Mouse (Mus musculus) midbrain, embryonic 11.5 days (tissue): ENCODE measurements around the gene Tmc2. TPM values are rescaled to one million over a fixed set of nuclear protein-coding genes. Genes with fewer than 3 reads are reported as not detected.

Source experiments
- ATAC-seq: fragments of 200-750 bp; cut with Nextera tagmentation; 2 replicates; pipeline ENCODE4 v1.8.0; 2017; ENCODE audit warnings: moderate TSS enrichment, moderate library complexity; ENCODE audit not compliant: low FRiP score
- DNase-seq: peaks from one replicate; pipeline ENCODE4 v3.0.0; 2015; ENCODE audit warnings: low spot score; ENCODE audit errors: missing footprints
- H3K27ac ChIP-seq: fragments of 300-500 bp; sonication (generic); 2 replicates; pipeline ENCODE4 v1.5.1; 2014; ENCODE audit warnings: low read depth, low read length
- H3K27me3 ChIP-seq: fragments of 300-500 bp; sonication (generic); 2 replicates; pipeline ENCODE4 v1.6.1; 2014; ENCODE audit warnings: mild to moderate bottlenecking, low read length, moderate library complexity, mixed read lengths; ENCODE audit not compliant: control insufficient read depth, insufficient read depth
- H3K36me3 ChIP-seq: fragments of 300-500 bp; sonication (generic); 2 replicates; pipeline ENCODE4 v1.6.1; 2014; ENCODE audit warnings: mild to moderate bottlenecking, low read length, moderate library complexity, mixed read lengths; ENCODE audit not compliant: control insufficient read depth, insufficient read depth
- H3K4me1 ChIP-seq: fragments of 300-500 bp; sonication (generic); 2 replicates; pipeline ENCODE4 v1.6.1; 2014; ENCODE audit warnings: low read length; ENCODE audit not compliant: control insufficient read depth, insufficient read depth
- H3K4me2 ChIP-seq: fragments of 300-500 bp; sonication (generic); 2 replicates; pipeline ENCODE4 v1.6.1; 2014; ENCODE audit warnings: mild to moderate bottlenecking, moderate library complexity
- H3K4me3 ChIP-seq: fragments of 300-500 bp; sonication (generic); 2 replicates; pipeline ENCODE4 v1.5.1; 2014; ENCODE audit warnings: low read depth, low read length
- H3K9ac ChIP-seq: fragments of 300-500 bp; sonication (generic); 2 replicates; pipeline ENCODE4 v1.6.1; 2014; ENCODE audit warnings: low read length
- H3K9me3 ChIP-seq: fragments of 300-500 bp; sonication (generic); 2 replicates; pipeline ENCODE4 v1.6.1; 2016; ENCODE audit warnings: low read length; ENCODE audit not compliant: control insufficient read depth
- WGBS: fragments of 180-500 bp; shearing (Covaris S2); extraction: QIAGEN DNeasy Blood & Tissue Kit; methylation state at CpG from one replicate; pipeline ENCODE4 v1.1.7; 2014; 5-methylcytosine and 5-hydroxymethylcytosine counted together
- polyA plus RNA-seq: library from polyadenylated mRNA; unstranded; fragments of >200 nt; fragmentation: Nextera tagmentation; extraction: Ambion mirVana; gene quantifications from 2 replicates; pipeline ENCODE4 v1.2.1, GENCODE M21; 2014

Tmc2 gene
- polyA plus RNA-seq, 1 experiment from 2014 or later, result not detected

DNA sequence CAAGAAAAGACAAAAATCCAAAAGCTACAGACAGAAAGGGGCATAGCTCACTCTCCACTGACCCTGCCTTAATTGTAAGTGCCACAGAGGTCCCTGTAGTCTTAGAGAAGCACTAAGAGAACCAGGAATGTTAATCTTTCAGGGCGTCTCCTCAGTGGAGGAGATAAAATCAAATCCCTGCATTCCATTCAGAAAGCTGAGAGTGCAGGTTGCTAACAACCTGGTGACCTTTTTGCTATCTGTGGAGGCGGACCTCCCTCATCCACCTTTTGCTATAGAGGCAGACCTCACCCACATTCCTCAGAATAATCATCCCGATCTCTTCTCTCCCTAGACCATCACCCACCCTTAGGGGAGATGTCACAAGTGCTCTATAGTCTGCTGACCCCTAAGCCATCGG, 94.1 kb downstream of the Tmc2 start:
- WGBS, result 68% methylated on average over 4 of the region's 4 CpGs
- H3K27ac ChIP-seq, result no peak overlapping the region
- H3K27me3 ChIP-seq, result no peaks in the 10 kb centered on the region; the same call in 1 of the 2 replicates
- H3K9me3 ChIP-seq, result no peaks in the 10 kb centered on the region
- H3K4me1 ChIP-seq, result peaks cover 12% of the 10 kb centered on the region
- DNase-seq (no peak), ATAC-seq (no peak)
- H3K9ac ChIP-seq, result no peak overlapping the region
- no peaks in the 10 kb centered on the region for H3K36me3 ChIP-seq
- H3K4me2 ChIP-seq, result no peak overlapping the region
- H3K4me3 ChIP-seq, result no peak overlapping the region

DNA sequence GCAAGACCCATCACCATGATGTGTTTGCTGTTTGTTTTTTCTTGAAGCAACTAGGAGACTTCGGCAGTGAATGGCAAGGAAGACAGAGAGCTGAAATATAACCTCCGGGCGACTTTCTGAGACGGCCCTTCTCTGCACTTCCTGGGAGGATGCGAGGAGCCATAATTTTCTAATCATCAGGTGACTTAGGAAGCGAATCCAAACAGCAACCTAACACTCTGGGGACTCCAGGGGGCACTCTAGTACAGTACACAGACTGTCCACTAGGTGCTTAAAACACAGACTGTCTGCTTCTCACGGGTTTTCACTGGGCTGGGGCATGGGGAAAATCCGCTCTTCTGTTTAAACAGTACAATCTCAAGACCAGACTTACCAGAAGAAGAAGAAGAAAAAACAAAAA, 96.4 kb downstream of the Tmc2 start:
- no peak overlapping the region for H3K4me3 ChIP-seq
- H3K4me2 ChIP-seq, result no peak overlapping the region
- no peaks in the 10 kb centered on the region for H3K36me3 ChIP-seq
- H3K27me3 ChIP-seq, result peaks cover under 1% of the 10 kb centered on the region; the same call in 1 of the 2 replicates
- DNase-seq, result peak; percentile 93
- no peak overlapping the region for H3K9ac ChIP-seq
- H3K9me3 ChIP-seq, result no peaks in the 10 kb centered on the region
- ATAC-seq, result no peak
- 24% methylated on average over 8 of the region's 8 CpGs for WGBS
- peaks cover 16% of the 10 kb centered on the region for H3K4me1 ChIP-seq
- no peak overlapping the region for H3K27ac ChIP-seq

DNA sequence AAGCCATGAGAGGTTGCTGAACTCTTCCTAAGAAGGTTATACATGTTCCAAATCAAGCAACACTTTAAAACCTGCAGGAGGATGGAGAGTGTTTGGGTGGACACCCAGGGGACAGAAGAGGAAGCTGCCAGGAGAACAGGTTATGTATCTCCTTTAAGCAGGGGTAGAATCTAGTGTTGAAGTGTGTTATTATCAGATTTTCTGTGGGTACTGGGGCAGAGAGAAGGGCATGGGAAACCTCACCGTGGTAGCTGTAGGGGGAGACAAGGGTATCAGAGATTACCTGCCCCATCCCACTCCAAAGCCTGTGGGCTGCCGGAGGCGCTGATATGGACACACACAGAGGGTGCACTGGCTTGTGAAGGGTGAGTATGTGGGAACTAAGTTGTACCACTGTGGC, 98.0 kb downstream of the Tmc2 start:
- Histone ChIP-seq H3K4me3 (no peak overlapping the region), H3K9ac (no peak overlapping the region), H3K36me3 (no peaks in the 10 kb centered on the region), H3K4me1 (peaks cover 24% of the 10 kb centered on the region), H3K27ac (no peak overlapping the region), H3K27me3 (peaks cover 5% of the 10 kb centered on the region), H3K4me2 (no peak overlapping the region), H3K9me3 (no peaks in the 10 kb centered on the region)
- DNase-seq (peak; percentile 53), ATAC-seq (no peak)
- WGBS, result 44% methylated on average over 3 of the region's 3 CpGs

DNA sequence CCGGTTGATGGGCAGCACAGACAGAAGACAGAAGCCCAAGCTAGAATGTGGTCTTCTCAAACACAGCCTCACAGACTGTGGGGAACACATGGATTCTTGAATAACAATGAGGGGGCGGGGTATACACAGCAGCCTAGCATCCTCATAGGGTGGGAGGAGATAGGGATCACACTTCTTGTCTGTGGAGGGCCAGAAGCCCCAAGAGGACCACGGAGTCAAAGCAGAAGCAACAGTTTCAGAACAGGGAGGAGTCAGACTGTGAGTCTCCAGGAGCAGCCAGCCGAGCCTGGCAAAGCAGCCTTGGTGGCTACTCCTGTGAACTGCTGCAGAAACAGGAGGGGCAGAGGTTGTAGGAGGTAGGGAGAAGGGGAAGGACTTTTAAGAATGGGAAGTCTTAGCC, 98.5 kb downstream of the Tmc2 start:
- Histone ChIP-seq H3K4me1 (peaks cover 24% of the 10 kb centered on the region), H3K4me2 (no peak overlapping the region; the same call in 1 of the 2 replicates), H3K27ac (no peak overlapping the region), H3K9ac (no peak overlapping the region), H3K27me3 (peaks cover 5% of the 10 kb centered on the region), H3K4me3 (no peak overlapping the region), H3K9me3 (no peaks in the 10 kb centered on the region), H3K36me3 (no peaks in the 10 kb centered on the region; the same call in 1 of the 2 replicates)
- ATAC-seq (peak; percentile 53), DNase-seq (peak; percentile 88)
- WGBS, result 6% methylated on average over 4 of the region's 4 CpGs

DNA sequence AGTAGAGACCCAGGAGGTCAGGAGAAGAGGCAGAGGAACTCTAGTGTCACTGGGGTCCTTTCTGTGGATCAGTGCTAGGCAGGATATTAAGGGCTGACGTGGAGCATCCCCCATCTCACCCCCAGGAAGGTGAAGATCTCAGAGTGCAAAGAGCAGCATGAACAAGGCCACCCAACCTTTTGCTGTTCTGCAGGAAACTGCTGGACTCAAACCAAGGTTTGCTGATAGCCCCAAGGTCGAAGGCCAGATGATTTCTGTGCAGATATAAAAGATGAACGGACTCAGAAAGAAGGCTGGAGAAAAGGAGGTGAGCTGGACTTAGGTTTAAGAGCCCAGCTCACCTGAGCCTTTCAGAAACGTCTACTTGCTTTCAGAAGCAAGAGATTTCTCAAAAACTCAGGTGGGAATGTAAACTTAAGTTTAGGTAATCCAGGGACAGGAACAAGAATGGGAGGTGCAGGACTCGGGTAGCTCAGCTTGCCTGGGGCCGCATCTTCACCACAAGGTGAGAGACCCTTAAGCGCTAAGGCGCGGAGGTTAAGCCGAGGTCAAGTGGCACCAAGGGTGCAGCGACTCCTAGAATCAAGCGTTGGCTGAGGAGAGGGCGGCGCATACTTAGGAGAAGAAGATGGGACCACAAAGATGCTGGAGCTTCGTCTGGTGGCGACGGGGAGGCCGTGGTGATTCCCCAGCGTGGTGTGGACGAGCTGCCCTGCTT, 99.4 kb downstream of the Tmc2 start:
- 11% methylated on average over 20 of the region's 20 CpGs for WGBS
- H3K27me3 ChIP-seq, result peaks cover 5% of the 10 kb centered on the region
- H3K9ac ChIP-seq, result peak overlapping the region; percentile 84
- no peak; the same call in 1 of the 2 replicates for ATAC-seq
- peak overlapping the region; percentile 56 for H3K4me2 ChIP-seq
- no peaks in the 10 kb centered on the region; the same call in 1 of the 2 replicates for H3K36me3 ChIP-seq
- H3K4me3 ChIP-seq, result peak overlapping the region; percentile 83
- H3K4me1 ChIP-seq, result peaks cover 24% of the 10 kb centered on the region
- no peak overlapping the region for H3K27ac ChIP-seq
- DNase-seq, result no peak
- no peaks in the 10 kb centered on the region for H3K9me3 ChIP-seq

DNA sequence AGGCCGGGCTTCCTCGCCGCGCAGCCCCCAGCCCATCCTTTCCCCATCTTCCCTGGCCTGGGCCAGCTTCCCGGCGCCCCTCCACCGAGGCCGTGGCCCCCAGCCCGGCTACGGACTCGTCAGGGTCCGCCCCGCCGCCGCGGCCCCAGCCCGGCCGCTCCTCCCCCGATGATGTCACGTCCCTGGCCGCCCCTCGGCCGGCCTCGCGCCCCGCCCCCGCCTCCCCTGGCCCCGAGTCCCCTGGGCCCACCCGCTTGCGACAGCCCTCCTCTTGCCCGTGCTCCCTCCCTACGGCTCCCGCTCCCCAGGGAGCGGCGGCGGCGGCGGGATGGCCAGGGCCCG, 99.9 kb downstream of the Tmc2 start, which contains the start of gene Ebf4:
Ebf4 (plus strand) TSS at position 234 of the 342 bp plus-strand sequence.
- DNase-seq (peak; percentile 97), ATAC-seq (peak; percentile 83)
- Histone ChIP-seq H3K9ac (peak within 1 kb of the TSS; percentile 84), H3K36me3 (no peaks in the 10 kb centered on the region; the same call in 1 of the 2 replicates), H3K27ac (peak within 1 kb of the TSS; percentile 56), H3K4me2 (peak within 1 kb of the TSS; percentile 56), H3K27me3 (peaks cover 5% of the 10 kb centered on the region), H3K4me3 (peak within 1 kb of the TSS; percentile 83), H3K9me3 (no peaks in the 10 kb centered on the region), H3K4me1 (peaks cover 24% of the 10 kb centered on the region)
- 0% methylated on average over 27 of the region's 39 CpGs for WGBS

DNA sequence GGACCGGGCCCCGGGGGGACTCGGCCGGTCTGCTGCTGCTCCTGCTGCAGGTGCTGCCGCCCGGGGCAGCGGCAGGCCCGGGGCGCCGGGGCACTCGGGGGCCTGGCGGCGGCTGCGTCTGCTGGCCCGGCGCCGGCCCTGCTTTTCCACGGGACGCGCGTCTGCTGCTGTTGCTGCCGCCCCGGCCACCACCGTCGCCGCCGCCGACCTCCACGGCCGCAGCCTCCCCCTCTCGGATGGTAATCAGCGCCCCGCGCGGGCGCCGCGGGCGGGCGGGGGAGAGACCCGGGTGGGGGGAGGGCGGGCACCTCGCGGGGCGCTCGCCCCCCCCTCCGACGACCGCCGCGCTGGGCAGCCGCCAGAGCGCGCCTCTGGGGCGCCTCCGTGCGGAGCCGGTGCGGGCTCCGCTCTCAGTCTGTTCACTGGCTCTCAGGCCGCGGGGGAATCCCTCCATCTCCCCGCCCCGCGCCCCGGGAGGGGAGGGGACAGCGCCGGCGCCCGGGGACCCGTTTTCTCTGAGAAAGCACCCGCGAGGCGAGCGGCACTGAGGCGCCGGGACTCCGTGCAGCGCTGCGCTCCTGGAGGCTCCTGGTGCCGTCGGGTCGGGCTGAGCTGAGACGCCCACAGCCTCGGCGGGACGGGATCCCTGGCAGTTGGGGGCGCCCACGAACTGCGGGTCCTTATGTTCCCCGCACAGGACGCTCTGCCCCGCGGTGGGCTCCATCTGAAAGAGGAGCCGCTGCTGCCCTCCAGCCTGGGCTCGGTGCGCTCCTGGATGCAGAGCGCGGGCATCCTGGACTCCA, 100.5 kb downstream of the Tmc2 start:
- H3K9ac ChIP-seq, result peak overlapping the region; percentile 84
- H3K9me3 ChIP-seq, result no peaks in the 10 kb centered on the region
- H3K4me3 ChIP-seq, result peak overlapping the region; percentile 83
- H3K27ac ChIP-seq, result peak overlapping the region; percentile 56
- peak; percentile 66 for ATAC-seq
- peaks cover 5% of the 10 kb centered on the region for H3K27me3 ChIP-seq
- no peaks in the 10 kb centered on the region; the same call in 1 of the 2 replicates for H3K36me3 ChIP-seq
- H3K4me1 ChIP-seq, result peaks cover 24% of the 10 kb centered on the region
- peak overlapping the region; percentile 56 for H3K4me2 ChIP-seq
- DNase-seq, result peak; percentile 95
- under 1% methylated on average over 57 of the region's 99 CpGs for WGBS

DNA sequence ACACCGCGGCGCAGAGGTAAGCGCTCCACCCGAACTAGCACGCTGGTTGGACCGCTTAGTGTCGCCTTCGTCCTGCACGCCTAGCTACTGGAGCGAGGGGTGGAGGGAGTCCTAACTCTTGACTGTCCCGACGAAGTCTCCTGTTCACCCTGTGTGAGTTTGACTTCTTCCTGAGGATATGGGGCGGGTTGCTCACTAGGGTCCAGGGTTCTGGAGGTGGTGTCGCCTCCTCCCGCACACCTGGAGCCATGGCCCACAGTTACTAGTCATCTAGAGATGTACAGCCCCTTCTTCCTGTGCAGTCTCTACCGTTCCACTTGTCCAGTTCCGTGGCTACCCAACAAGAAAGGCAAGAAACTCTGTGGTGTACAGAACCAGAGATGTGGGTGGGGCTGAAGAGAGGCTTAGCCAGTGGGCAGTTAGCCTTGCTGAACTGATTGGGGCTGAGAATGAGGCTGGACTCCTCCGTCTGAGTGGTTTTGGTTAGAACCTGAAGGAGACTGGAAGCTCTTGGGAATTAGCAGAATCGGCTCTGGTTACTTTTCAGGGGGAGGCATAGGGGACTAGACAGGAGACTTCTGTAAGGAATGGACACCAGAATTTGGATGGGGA, 101.2 kb downstream of the Tmc2 start:
- peak overlapping the region; percentile 56 for H3K4me2 ChIP-seq
- peak overlapping the region; percentile 84 for H3K9ac ChIP-seq
- H3K9me3 ChIP-seq, result no peaks in the 10 kb centered on the region
- H3K4me3 ChIP-seq, result peak overlapping the region; percentile 83
- peaks cover 24% of the 10 kb centered on the region for H3K4me1 ChIP-seq
- no peak overlapping the region for H3K27ac ChIP-seq
- no peaks in the 10 kb centered on the region; the same call in 1 of the 2 replicates for H3K36me3 ChIP-seq
- H3K27me3 ChIP-seq, result peaks cover 5% of the 10 kb centered on the region
- 3% methylated on average over 20 of the region's 20 CpGs for WGBS
- ATAC-seq, result no peak; the same call in 1 of the 2 replicates
- peak; percentile 85 for DNase-seq
